Mouse (Mus musculus): Measurements from ENCODE around the gene Clgn.

Gene Clgn

GRCm38 (mm10) chr8:83389316-83390005 is at the start of gene Clgn:
TSS of gene Clgn (plus strand) at chr8:83389867.
- no peak for DNase-seq (ENCODE audit: low spot score)

GRCm38 (mm10) chr8:83342076-83342475 is 47.6 kb upstream of the Clgn start:
- no peak for DNase-seq (ENCODE audit: low spot score)

GRCm38 (mm10) chr8:83342693-83343092 is 47.0 kb upstream of the Clgn start:
- DNase-seq (ENCODE audit: low spot score): peak; percentile 66

- DNase-seq (ENCODE audit: low spot score): no peak
Measured at GRCm38 (mm10) chr8:83348263-83348662, 41.4 kb upstream of the Clgn start, which contains the start of gene Mgat4d. TSS of gene Mgat4d (plus strand) at chr8:83348471.

GRCm38 (mm10) chr8:83351315-83351714 is 38.4 kb upstream of the Clgn start:
- DNase-seq (ENCODE audit: low spot score): peak; percentile 45

- DNase-seq (ENCODE audit: low spot score): peak; percentile 82
Measured at GRCm38 (mm10) chr8:83363156-83363769, 26.4 kb upstream of the Clgn start.

GRCm38 (mm10) chr8:83377231-83377630 is 12.4 kb upstream of the Clgn start:
- no peak for DNase-seq (ENCODE audit: low spot score)

- DNase-seq (ENCODE audit: low spot score): no peak
Measured at GRCm38 (mm10) chr8:83380141-83380540, 9.5 kb upstream of the Clgn start.

GRCm38 (mm10) chr8:83381016-83381415 is 8.7 kb upstream of the Clgn start:
- DNase-seq (ENCODE audit: low spot score): no peak

- no peak for DNase-seq (ENCODE audit: low spot score)
Measured at GRCm38 (mm10) chr8:83382850-83383249, 6.8 kb upstream of the Clgn start.

GRCm38 (mm10) chr8:83390006-83390701 is 487 bp downstream of the Clgn start:
- DNase-seq (ENCODE audit: low spot score): no peak

GRCm38 (mm10) chr8:83392521-83392920 is 2.9 kb downstream of the Clgn start:
- DNase-seq (ENCODE audit: low spot score): no peak

- DNase-seq (ENCODE audit: low spot score): no peak
Measured at GRCm38 (mm10) chr8:83394325-83394724, 4.7 kb downstream of the Clgn start.

- no peak for DNase-seq (ENCODE audit: low spot score)
Measured at GRCm38 (mm10) chr8:83396680-83397079, 7.0 kb downstream of the Clgn start.

- DNase-seq (ENCODE audit: low spot score): no peak
Measured at GRCm38 (mm10) chr8:83397726-83398125, 8.1 kb downstream of the Clgn start.

GRCm38 (mm10) chr8:83405548-83405947 is 15.9 kb downstream of the Clgn start:
- DNase-seq (ENCODE audit: low spot score): no peak

- DNase-seq (ENCODE audit: low spot score): peak; percentile 70
Measured at GRCm38 (mm10) chr8:83406836-83407235, 17.2 kb downstream of the Clgn start.

- no peak for DNase-seq (ENCODE audit: low spot score)
Measured at GRCm38 (mm10) chr8:83408496-83408895, 18.8 kb downstream of the Clgn start.

GRCm38 (mm10) chr8:83416878-83417277 is 27.2 kb downstream of the Clgn start:
- DNase-seq (ENCODE audit: low spot score): no peak

- no peak for DNase-seq (ENCODE audit: low spot score)
Measured at GRCm38 (mm10) chr8:83417970-83418369, 28.3 kb downstream of the Clgn start.

GRCm38 (mm10) chr8:83418805-83419516 is 29.3 kb downstream of the Clgn start:
- no peak for DNase-seq (ENCODE audit: low spot score)

- peak; percentile 34 for DNase-seq (ENCODE audit: low spot score)
Measured at GRCm38 (mm10) chr8:83421354-83421753, 31.7 kb downstream of the Clgn start.
